Mouse (Mus musculus) testis, postnatal 14 days (tissue): ENCODE measurements at regions not wholly inside any gene's neighbourhood (a gene's known extent, or its start where the extent isn't known, plus 50 kb on each side); places are given as distances from the start of the nearest gene placed in this dataset.
"Not testable (repeated sequence)": the region's sequence is repeated elsewhere in the genome, so short reads cannot be mapped to it uniquely, and the experiment has no call there.

Experiments
- DNase-seq: peaks from one replicate; pipeline ENCODE4 v3.0.0; 2021; ENCODE audit warnings: low spot score

GRCm38 (mm10) chr12:61989471-61989870, 466.5 kb downstream of the Lrfn5 start:
- no peak for DNase-seq

- DNase-seq = not testable (repeated sequence)
Measured at GRCm38 (mm10) chr12:61993858-61994257, 470.9 kb downstream of the Lrfn5 start.

GRCm38 (mm10) chr12:61994294-61994693, 471.3 kb downstream of the Lrfn5 start:
- no peak for DNase-seq

- peak; percentile 6 for DNase-seq
Measured at GRCm38 (mm10) chr12:62013351-62013750, 490.4 kb downstream of the Lrfn5 start.

- not testable (repeated sequence) for DNase-seq
Measured at GRCm38 (mm10) chr12:62017676-62018075, 494.7 kb downstream of the Lrfn5 start.
